Mouse (Mus musculus) kidney, postnatal 10 days (tissue): ENCODE data around the gene Rsbn1.

Experiments
- DNase-seq: peaks from one replicate; pipeline ENCODE4 v3.0.0; 2021; ENCODE audit warnings: mixed read lengths

Gene Rsbn1

GRCm38 (mm10) chr3:103914010-103914669 lies at the start of gene Rsbn1:
Gene Rsbn1 (plus strand): TSS chr3:103914120.
- peak; percentile 97 for DNase-seq

GRCm38 (mm10) chr3:103864200-103864599 lies 49.7 kb upstream of the Rsbn1 start:
- DNase-seq, result peak; percentile 12

GRCm38 (mm10) chr3:103867424-103867971 lies 46.4 kb upstream of the Rsbn1 start:
- no peak for DNase-seq

- DNase-seq, result no peak
Observed at GRCm38 (mm10) chr3:103868008-103868407, 45.9 kb upstream of the Rsbn1 start.

- DNase-seq, result no peak
Observed at GRCm38 (mm10) chr3:103872663-103873098, 41.2 kb upstream of the Rsbn1 start.

DNA sequence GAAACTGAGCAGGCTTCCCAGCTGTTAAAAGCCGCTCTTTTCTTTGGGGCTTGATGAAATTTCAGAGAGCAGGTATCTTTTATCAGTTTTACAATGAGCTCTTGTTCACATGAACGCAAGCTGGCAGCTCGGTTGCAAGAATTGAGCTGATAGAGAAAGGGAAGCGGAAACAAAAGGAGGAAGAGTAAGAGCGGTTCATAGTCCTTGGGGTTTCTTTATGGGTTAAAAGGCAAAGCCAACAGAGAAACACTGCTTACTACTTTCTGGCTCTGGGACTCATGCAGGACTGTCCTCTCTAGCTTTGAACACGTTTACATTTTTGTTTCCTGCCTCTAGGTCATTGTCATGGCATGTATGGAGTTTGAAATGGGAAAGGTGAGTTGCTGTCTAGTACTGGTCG lies 39.6 kb upstream of the Rsbn1 start:
- no peak for DNase-seq

- DNase-seq, result no peak
Observed at GRCm38 (mm10) chr3:103885946-103886345, 28.0 kb upstream of the Rsbn1 start.

GRCm38 (mm10) chr3:103887581-103887980 lies 26.3 kb upstream of the Rsbn1 start:
- DNase-seq, result peak; percentile 69

GRCm38 (mm10) chr3:103893374-103893773 lies 20.5 kb upstream of the Rsbn1 start:
- no peak for DNase-seq

DNA sequence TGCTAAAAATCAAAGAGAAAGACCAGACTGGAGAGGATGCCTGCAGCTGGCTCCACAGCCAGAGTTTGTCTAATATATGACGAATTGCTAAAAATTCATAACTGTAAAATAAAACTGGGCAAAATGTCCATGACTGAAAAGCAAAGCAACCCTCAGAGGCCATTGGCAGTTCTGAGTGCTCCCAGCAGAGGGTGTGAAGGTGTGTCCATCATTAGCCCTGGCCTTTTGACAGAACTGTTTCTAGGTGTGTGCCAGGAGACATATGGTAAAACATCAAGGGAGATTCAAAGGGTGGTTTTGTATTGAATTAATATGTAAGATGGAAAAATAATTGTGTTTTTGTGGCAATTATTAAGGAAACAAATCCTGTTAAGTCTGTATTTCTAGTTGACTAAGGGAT lies 9.2 kb upstream of the Rsbn1 start:
- peak; percentile 51 for DNase-seq

- DNase-seq, result no peak
Observed at GRCm38 (mm10) chr3:103907335-103908030, 6.4 kb upstream of the Rsbn1 start.

DNA sequence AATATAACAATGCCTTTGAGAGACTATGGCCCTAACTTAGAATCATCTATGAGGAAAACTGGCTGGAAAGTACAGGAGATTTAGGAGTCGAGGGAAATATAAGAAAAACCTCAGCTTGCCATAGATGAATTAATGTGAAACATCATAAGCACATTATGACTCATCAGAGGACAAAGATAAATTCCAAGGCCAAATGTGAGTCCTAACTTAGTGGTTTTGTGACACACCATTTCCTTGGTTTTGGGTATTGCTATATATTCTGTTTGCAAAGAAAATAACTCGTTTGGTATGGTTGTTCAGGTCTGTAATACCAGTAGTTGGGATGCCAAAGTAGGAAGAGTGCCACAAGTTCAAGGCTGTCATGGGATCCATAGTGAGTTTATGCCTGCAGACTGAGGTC lies 5.1 kb upstream of the Rsbn1 start:
- no peak for DNase-seq

GRCm38 (mm10) chr3:103913451-103913961 lies 414 bp upstream of the Rsbn1 start:
- DNase-seq, result peak; percentile 43

- DNase-seq, result peak; percentile 71
Observed at GRCm38 (mm10) chr3:103914732-103915508, 1.0 kb downstream of the Rsbn1 start.

- no peak for DNase-seq
Observed at GRCm38 (mm10) chr3:103915509-103915896, 1.6 kb downstream of the Rsbn1 start.

DNA sequence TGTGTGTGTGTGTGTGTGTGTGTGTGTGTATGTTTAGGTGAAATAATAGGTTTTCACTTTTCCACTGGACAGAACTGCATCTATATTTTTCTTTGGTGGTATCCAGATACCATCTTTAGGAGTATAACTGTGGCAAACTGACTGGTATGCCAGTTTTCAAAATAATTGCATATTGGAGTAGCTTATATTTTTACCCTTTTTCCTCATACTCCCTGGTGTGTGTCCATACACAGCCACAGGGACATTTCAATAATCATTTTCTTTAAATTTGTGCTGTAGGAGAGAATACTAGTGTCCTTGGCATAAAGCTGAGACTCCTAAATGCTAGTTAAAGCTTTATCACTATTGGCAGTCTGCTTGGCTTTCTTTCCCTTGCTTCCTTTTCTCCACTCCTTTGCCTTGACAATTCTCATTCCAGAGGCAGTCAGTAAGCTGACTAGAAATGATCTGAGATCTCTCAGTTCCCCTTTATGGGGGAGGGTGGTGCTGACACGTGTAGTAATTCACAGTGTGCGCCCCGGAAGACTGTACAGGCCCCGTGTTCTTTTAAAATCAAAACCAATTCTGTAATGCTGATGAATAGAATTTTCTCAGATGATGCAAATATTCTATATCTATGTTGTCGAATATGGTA lies 2.4 kb downstream of the Rsbn1 start:
- no peak for DNase-seq

DNA sequence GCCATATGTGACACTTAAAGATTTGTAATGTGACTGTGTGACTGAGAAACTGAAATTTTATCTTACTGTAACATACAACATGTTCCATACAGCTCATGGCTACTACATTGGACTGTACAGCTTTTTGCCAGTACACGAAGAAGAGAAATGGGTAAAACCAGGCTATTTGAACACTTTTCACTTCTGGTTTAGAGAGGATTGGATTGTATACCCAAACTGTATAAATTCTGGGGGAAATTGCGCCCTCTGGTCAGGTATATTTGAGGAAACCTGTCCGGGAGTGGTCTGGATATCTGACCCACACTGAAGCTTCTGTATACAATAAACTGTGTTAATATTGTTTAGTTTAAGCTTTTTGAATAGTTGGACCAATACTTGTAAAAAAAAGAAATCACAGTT lies 2.9 kb downstream of the Rsbn1 start:
- DNase-seq, result no peak

DNA sequence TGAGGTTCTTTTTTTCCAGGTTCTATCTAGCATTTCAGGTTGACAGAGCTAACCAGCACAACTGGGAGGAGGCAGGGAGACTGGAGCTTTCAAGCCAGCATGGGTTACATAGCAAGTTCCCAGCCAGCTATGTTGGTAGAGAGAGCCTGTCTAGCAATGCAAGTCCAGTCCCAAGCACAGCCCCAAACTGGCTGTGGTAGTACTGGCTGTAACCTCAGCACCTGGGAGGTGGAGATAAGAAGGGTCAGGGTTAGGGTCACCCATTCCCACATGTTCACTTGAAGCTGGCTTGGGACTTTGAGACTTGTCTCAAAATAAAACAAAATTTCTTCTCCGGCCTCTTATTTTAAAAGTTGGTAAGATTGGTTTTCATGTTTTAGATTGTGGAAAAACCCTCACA lies 6.2 kb downstream of the Rsbn1 start:
- no peak for DNase-seq

- no peak for DNase-seq
Observed at GRCm38 (mm10) chr3:103925302-103925701, 11.4 kb downstream of the Rsbn1 start.

- peak; percentile 22 for DNase-seq
Observed at GRCm38 (mm10) chr3:103927511-103927910, 13.6 kb downstream of the Rsbn1 start.

GRCm38 (mm10) chr3:103944794-103945562 lies 31.1 kb downstream of the Rsbn1 start:
- DNase-seq, result no peak

DNA sequence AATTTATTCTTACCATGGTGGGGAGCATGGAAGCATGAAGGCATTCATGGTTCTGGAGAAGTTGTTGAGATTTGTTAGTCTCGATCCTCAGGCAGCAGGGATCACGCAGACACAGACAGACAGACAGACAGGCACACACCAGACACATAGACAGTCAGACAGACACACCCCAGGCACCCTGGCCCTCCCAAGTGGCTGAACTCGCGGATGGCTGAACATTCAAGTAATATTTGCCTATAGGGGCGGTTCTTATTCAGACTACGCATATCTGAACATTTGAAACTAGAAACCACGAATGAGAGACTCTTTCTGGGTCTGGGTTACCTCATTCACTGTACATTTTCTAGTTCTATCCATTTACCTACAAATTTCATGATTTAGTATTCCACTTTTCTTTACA lies 34.7 kb downstream of the Rsbn1 start:
- no peak for DNase-seq
